Mouse (Mus musculus) MEL (cell line): ENCODE measurements around the gene Ctdspl2. TPM values are rescaled to one million over a fixed set of nuclear protein-coding genes. Genes with fewer than 3 reads are reported as not detected.
A peak's percentile ranks its signal among the peaks of the same experiment; 100 is the strongest.
"Not testable (repeated sequence)": the region's sequence is repeated elsewhere in the genome, so short reads cannot be mapped to it uniquely, and the experiment has no call there.

ENCODE experiments used
- DNase-seq: peaks from one replicate; pipeline ENCODE4 v3.0.0; 2011; ENCODE audit warnings: low read depth, low spot score
- H3K27ac ChIP-seq: 2 replicates; pipeline ENCODE4 v1.5.1; 2012; ENCODE audit warnings: low read depth, mild to moderate bottlenecking, control low read depth, low read length, moderate library complexity; ENCODE audit not compliant: control insufficient read depth
- H3K27me3 ChIP-seq, 2 experiments: fragments of 150-350 bp in 1 of 2; sonication (generic) in 1 of 2; 2 replicates each; pipeline ENCODE4 v1.6.1; 2012; ENCODE audit warnings: low read length in 2 of 2, mild to moderate bottlenecking in 2 of 2, improper control_type of control experiment in 1 of 2, moderate library complexity in 1 of 2; ENCODE audit not compliant: insufficient read depth in 2 of 2, control insufficient read depth in 1 of 2
- H3K36me3 ChIP-seq, 2 experiments: 2 replicates each; pipeline ENCODE4 v1.6.1; 2012 to 2014; ENCODE audit warnings: low read length in 2 of 2, improper control_type of control experiment in 1 of 2, inconsistent platforms in 1 of 2, mild to moderate bottlenecking in 1 of 2; ENCODE audit not compliant: insufficient read depth in 2 of 2, control insufficient read depth in 1 of 2
- H3K4me1 ChIP-seq, 2 experiments: fragments of 150-350 bp in 1 of 2; sonication (generic) in 1 of 2; 2 replicates each; pipeline ENCODE4 v1.6.1; 2012; ENCODE audit warnings: low read length in 2 of 2, improper control_type of control experiment in 1 of 2, mild to moderate bottlenecking in 1 of 2; ENCODE audit not compliant: insufficient read depth in 2 of 2, control insufficient read depth in 1 of 2
- H3K4me3 ChIP-seq, 2 experiments: fragments of 150-350 bp in 1 of 2; sonication (generic) in 1 of 2; 2 replicates each; pipeline ENCODE4 v1.5.1; 2012; ENCODE audit warnings: low read depth in 2 of 2, low read length in 2 of 2, mild to moderate bottlenecking in 2 of 2, moderate library complexity in 2 of 2, control low read depth in 1 of 2, improper control_type of control experiment in 1 of 2; ENCODE audit not compliant: control insufficient read depth in 1 of 2, insufficient read depth in 1 of 2
- H3K79me2 ChIP-seq: 2 replicates; pipeline ENCODE4 v1.6.1; 2012; ENCODE audit warnings: mild to moderate bottlenecking, low read length, moderate library complexity; ENCODE audit not compliant: control insufficient read depth, poor library complexity, insufficient read depth
- H3K9ac ChIP-seq: 2 replicates; pipeline ENCODE4 v1.6.1; 2012; ENCODE audit warnings: low read depth, mild to moderate bottlenecking, control low read depth, low read length, moderate library complexity; ENCODE audit not compliant: control insufficient read depth, poor library complexity, severe bottlenecking
- H3K9me3 ChIP-seq: fragments of 150-350 bp; sonication (generic); replicated peaks from 2 replicates; pipeline ENCODE4 v1.6.1; 2012; ENCODE audit warnings: mild to moderate bottlenecking, low read length, improper control_type of control experiment, moderate library complexity; ENCODE audit not compliant: insufficient read depth
- CTCF ChIP-seq, 3 experiments: IDR thresholded peaks in 2 of 3; conservative IDR thresholded peaks in 1 of 3; 2 replicates each; pipeline ENCODE4 v1.5.1; 2011 to 2012; ENCODE audit warnings: low read length in 3 of 3, low read depth in 2 of 3, mild to moderate bottlenecking in 2 of 3, improper control_type of control experiment in 1 of 3, inconsistent platforms in 1 of 3, mixed read lengths in 1 of 3, moderate library complexity in 1 of 3; ENCODE audit not compliant: control insufficient read depth in 1 of 3, insufficient read depth in 1 of 3, poor library complexity in 1 of 3, severe bottlenecking in 1 of 3
- E2F4 ChIP-seq: IDR thresholded peaks from 2 replicates; pipeline ENCODE4 v1.6.1; 2011; ENCODE audit warnings: low read depth, low read length, improper control_type of control experiment, borderline replicate concordance
- ETS1 ChIP-seq: IDR thresholded peaks from 2 replicates; pipeline ENCODE4 v1.6.1; 2012; ENCODE audit warnings: low read depth, mild to moderate bottlenecking, inconsistent platforms, low read length, improper control_type of control experiment, moderate library complexity
- GABPA ChIP-seq: IDR thresholded peaks from 2 replicates; pipeline ENCODE4 v1.6.1; 2012; ENCODE audit warnings: low read depth, mild to moderate bottlenecking, inconsistent platforms, low read length, improper control_type of control experiment, moderate library complexity
- GATA1 ChIP-seq: IDR thresholded peaks from 2 replicates; pipeline ENCODE4 v1.6.1; 2011; ENCODE audit warnings: low read depth, low read length, improper control_type of control experiment
- KAT2A ChIP-seq: conservative IDR thresholded peaks from 2 replicates; pipeline ENCODE4 v1.6.1; 2012; ENCODE audit warnings: low read depth, low read length, improper control_type of control experiment, inconsistent platforms
- MAX ChIP-seq: IDR thresholded peaks from 2 replicates; pipeline ENCODE4 v1.6.1; 2011; ENCODE audit warnings: low read length, improper control_type of control experiment
- MAZ ChIP-seq: IDR thresholded peaks from 2 replicates; pipeline ENCODE4 v1.6.1; 2012; ENCODE audit warnings: low read depth, mild to moderate bottlenecking, inconsistent platforms, low read length, improper control_type of control experiment
- MXI1 ChIP-seq: IDR thresholded peaks from 2 replicates; pipeline ENCODE4 v1.6.1; 2011; ENCODE audit warnings: mild to moderate bottlenecking, low read depth, low read length, improper control_type of control experiment
- MYC ChIP-seq: IDR thresholded peaks from 2 replicates; pipeline ENCODE4 v1.6.1; 2011; ENCODE audit warnings: low read depth, mild to moderate bottlenecking, low read length, improper control_type of control experiment, moderate library complexity
- NELFE ChIP-seq: IDR thresholded peaks from 2 replicates; pipeline ENCODE4 v1.6.1; 2011; ENCODE audit warnings: low read depth, low read length, improper control_type of control experiment
- NRF1 ChIP-seq: IDR thresholded peaks from 2 replicates; pipeline ENCODE4 v1.6.1; 2014; ENCODE audit warnings: low read depth, mild to moderate bottlenecking, inconsistent platforms, low read length, improper control_type of control experiment, moderate library complexity; ENCODE audit not compliant: poor library complexity, insufficient read depth, severe bottlenecking
- POLR2AphosphoS5 ChIP-seq: IDR thresholded peaks from 2 replicates; pipeline ENCODE4 v1.6.1; 2012; ENCODE audit warnings: low read depth, borderline replicate concordance, mild to moderate bottlenecking, inconsistent platforms, low read length, moderate library complexity, mixed read lengths
- RAD21 ChIP-seq: IDR thresholded peaks from 2 replicates; pipeline ENCODE4 v1.6.1; 2011; ENCODE audit warnings: mild to moderate bottlenecking, low read depth, low read length, improper control_type of control experiment
- SIN3A ChIP-seq: IDR thresholded peaks from 2 replicates; pipeline ENCODE4 v1.6.1; 2012; ENCODE audit warnings: low read length, improper control_type of control experiment, inconsistent platforms
- SMC3 ChIP-seq: IDR thresholded peaks from 2 replicates; pipeline ENCODE4 v1.6.1; 2011; ENCODE audit warnings: low read depth, low read length, improper control_type of control experiment
- TAL1 ChIP-seq: IDR thresholded peaks from 2 replicates; pipeline ENCODE4 v1.6.1; 2012; ENCODE audit warnings: mild to moderate bottlenecking, inconsistent platforms, low read length, moderate library complexity, mixed read lengths
- TBP ChIP-seq: IDR thresholded peaks from 2 replicates; pipeline ENCODE4 v1.8.0; 2011; ENCODE audit warnings: low read depth, low read length, improper control_type of control experiment
- TCF12 ChIP-seq: IDR thresholded peaks from 2 replicates; pipeline ENCODE4 v1.6.1; 2014; ENCODE audit warnings: low read depth, mild to moderate bottlenecking, inconsistent platforms, low read length, improper control_type of control experiment, moderate library complexity
- USF1 ChIP-seq: IDR thresholded peaks from 2 replicates; pipeline ENCODE4 v1.6.1; 2014; ENCODE audit warnings: low read depth, mild to moderate bottlenecking, inconsistent platforms, low read length, improper control_type of control experiment, moderate library complexity
- ZC3H11A ChIP-seq: IDR thresholded peaks from 2 replicates; pipeline ENCODE4 v1.6.1; 2012; ENCODE audit warnings: low read depth, mild to moderate bottlenecking, inconsistent platforms, low read length, improper control_type of control experiment
- ZMIZ1 ChIP-seq: IDR thresholded peaks from 2 replicates; pipeline ENCODE4 v1.6.1; 2012; ENCODE audit warnings: low read depth, mild to moderate bottlenecking, inconsistent platforms, low read length, improper control_type of control experiment, moderate library complexity
- polyA plus RNA-seq, 2 experiments: library from polyadenylated mRNA; stranded (reverse) in 1 of 2; unstranded in 1 of 2; fragments of >175 nt in 1 of 2; fragments of >200 nt in 1 of 2; gene quantifications; 2 replicates each; pipeline versions ENCODE4 v1.2.1 to v1.2.4; 2012; ENCODE audit warnings: low replicate concordance in 2 of 2, low read depth in 1 of 2; ENCODE audit not compliant: insufficient read length in 2 of 2, insufficient read depth in 1 of 2, missing spikeins in 1 of 2
- total RNA-seq: library from RNA; depleted of rRNA; stranded (reverse); fragments of 300-350 nt; gene quantifications from 2 replicates; pipeline ENCODE4 v1.2.3, GENCODE M21; 2012

Gene Ctdspl2
- total and polyA plus RNA-seq, 3 experiments = 16.6 to 57.2 (median 23.2) TPM

GRCm38 (mm10) chr2:122022284-122022683 is 66.5 kb downstream of the Ctdspl2 start:
- DNase-seq = peak; percentile 56
- H3K36me3 ChIP-seq = peaks cover 0 to 2% of the 10 kb centered on the region in 2 experiments; a peak in 1 of 4 replicates
- no peaks in the 10 kb centered on the region for H3K79me2 ChIP-seq
- H3K4me3 ChIP-seq = no peak overlapping the region
- H3K4me1 ChIP-seq = no peaks in the 10 kb centered on the region
- H3K27ac ChIP-seq = no peak overlapping the region
- no peak overlapping the region for H3K9ac ChIP-seq
- TF ChIP-seq KAT2A (no peak), MYC (peak; percentile 65; the same call in 1 of the 2 replicates), USF1 (no peak), MXI1 (0 out of 2 replicates have a peak, but pooled peaks have one; percentile 20), RAD21 (peak; percentile 44), NELFE (no peak), SMC3 (peak; percentile 42), ZC3H11A (peak; percentile 49), CTCF (IDR thresholded peaks at IDR 0.05 in 2 of 3, conservative IDR thresholded peaks at IDR 0.05 in 1 of 3; ENCODE audit: control insufficient read depth in 1 of 3, insufficient read depth in 1 of 3, low read depth in 2 of 3, low read length in 3 of 3, poor library complexity in 1 of 3, severe bottlenecking in 1 of 3) (peak in 2 of 3 experiments; percentile 44 to 52; a peak in 4 of 6 replicates)
- no peaks in the 10 kb centered on the region for H3K27me3 ChIP-seq
- H3K9me3 ChIP-seq = no peaks in the 10 kb centered on the region

GRCm38 (mm10) chr2:122027091-122027490 is 71.3 kb downstream of the Ctdspl2 start:
- Histone ChIP-seq H3K79me2 (peaks cover 24% of the 10 kb centered on the region), H3K9ac (peak overlapping the region; percentile 63), H3K36me3 (peaks cover 2 to 12% of the 10 kb centered on the region in 2 experiments; a peak in 2 of 4 replicates)
- H3K4me3 ChIP-seq, H3K4me1 ChIP-seq, H3K27ac ChIP-seq, H3K27me3 ChIP-seq, H3K9me3 ChIP-seq, DNase-seq: not testable (repeated sequence)

- Histone ChIP-seq H3K27ac (peak within 1 kb of the TSS; percentile 73), H3K36me3 (peaks cover 3 to 20% of the 10 kb centered on the region in 2 experiments; a peak in 3 of 4 replicates), H3K79me2 (peaks cover 32% of the 10 kb centered on the region), H3K9ac (peak within 1 kb of the TSS; percentile 75), H3K4me1 (peaks cover 0 to 6% of the 10 kb centered on the region in 2 experiments; a peak in 1 of 4 replicates), H3K4me3 (peak within 1 kb of the TSS; percentile 69 to 98), H3K9me3 (no peaks in the 10 kb centered on the region), H3K27me3 (no peaks in the 10 kb centered on the region)
- DNase-seq = peak; percentile 93
- peak; percentile 91 for TF ChIP-seq ZMIZ1
- TF ChIP-seq CTCF (IDR thresholded peaks at IDR 0.05 in 2 of 3, conservative IDR thresholded peaks at IDR 0.05 in 1 of 3; ENCODE audit: control insufficient read depth in 1 of 3, insufficient read depth in 1 of 3, low read depth in 2 of 3, low read length in 3 of 3, poor library complexity in 1 of 3, severe bottlenecking in 1 of 3) = no peak
- TF ChIP-seq USF1 = no peak
- no peak for TF ChIP-seq SMC3
- TF ChIP-seq ZC3H11A = no peak
- peak; percentile 73 for TF ChIP-seq TBP
- no peak for TF ChIP-seq TAL1
- no peak for TF ChIP-seq MAX
- no peak for TF ChIP-seq GATA1
- TF ChIP-seq MYC = 0 out of 2 replicates have a peak, but pooled peaks have one; percentile 4
- TF ChIP-seq GABPA = no peak
- no peak for TF ChIP-seq KAT2A
- no peak for TF ChIP-seq POLR2AphosphoS5
- TF ChIP-seq E2F4 = no peak
- peak; percentile 84; the same call in 1 of the 2 replicates for TF ChIP-seq MAZ
- peak; percentile 63 for TF ChIP-seq SIN3A
- peak; percentile 69 for TF ChIP-seq NRF1
- no peak for TF ChIP-seq RAD21
- no peak for TF ChIP-seq ETS1
- 0 out of 2 replicates have a peak, but pooled peaks have one; percentile 15 for TF ChIP-seq TCF12
Measured at GRCm38 (mm10) chr2:122027862-122028755, 72.3 kb downstream of the Ctdspl2 start, which contains the start of gene Eif3j1. Eif3j1 (plus strand) TSS chr2:122028546.
